Mouse (Mus musculus): ENCODE data around the gene Pml. TPM values are rescaled to one million over a fixed set of nuclear protein-coding genes. Genes with fewer than 3 reads are reported as not detected.

Pml gene
- total RNA-seq, 2 experiments from 2014 or later: 13.2 to 41.2 TPM

- no peak for ATAC-seq (replicated peaks; ENCODE audit: poor library complexity)
Measured at GRCm38 (mm10) chr9:58242696-58243095, 6.9 kb downstream of the Pml start.

- peak; percentile 45; the same call in 1 of the 2 replicates for ATAC-seq (replicated peaks; ENCODE audit: poor library complexity)
Measured at GRCm38 (mm10) chr9:58241780-58242485, 7.7 kb downstream of the Pml start.

- 0 out of 2 replicates have a peak, but pooled peaks have one; percentile 20 for ATAC-seq (replicated peaks; ENCODE audit: poor library complexity)
Measured at GRCm38 (mm10) chr9:58234502-58235015, 15.0 kb downstream of the Pml start.

GRCm38 (mm10) chr9:58232374-58232773, 17.2 kb downstream of the Pml start:
- ATAC-seq (replicated peaks; ENCODE audit: poor library complexity): peak; percentile 76

- peak; percentile 62 for ATAC-seq (replicated peaks; ENCODE audit: poor library complexity)
Measured at GRCm38 (mm10) chr9:58231746-58232145, 17.8 kb downstream of the Pml start.

GRCm38 (mm10) chr9:58228777-58229466, 20.7 kb downstream of the Pml start:
- no peak for ATAC-seq (replicated peaks; ENCODE audit: poor library complexity)

- ATAC-seq (replicated peaks; ENCODE audit: poor library complexity): peak; percentile 85
Measured at GRCm38 (mm10) chr9:58225915-58226913, 23.4 kb downstream of the Pml start.

- no peak for ATAC-seq (replicated peaks; ENCODE audit: poor library complexity)
Measured at GRCm38 (mm10) chr9:58224356-58224755, 25.2 kb downstream of the Pml start.

- ATAC-seq (replicated peaks; ENCODE audit: poor library complexity): peak; percentile 69
Measured at GRCm38 (mm10) chr9:58220218-58220903, 29.2 kb downstream of the Pml start.

GRCm38 (mm10) chr9:58218539-58218938, 31.0 kb downstream of the Pml start:
- no peak for ATAC-seq (replicated peaks; ENCODE audit: poor library complexity)

- ATAC-seq (replicated peaks; ENCODE audit: poor library complexity): peak; percentile 52
Measured at GRCm38 (mm10) chr9:58216402-58216801, 33.2 kb downstream of the Pml start.

- ATAC-seq (replicated peaks; ENCODE audit: poor library complexity): peak; percentile 17; the same call in 1 of the 2 replicates
Measured at GRCm38 (mm10) chr9:58214519-58215180, 34.9 kb downstream of the Pml start.

GRCm38 (mm10) chr9:58213865-58214264, 35.7 kb downstream of the Pml start:
- ATAC-seq (replicated peaks; ENCODE audit: poor library complexity): peak; percentile 88

- ATAC-seq (replicated peaks; ENCODE audit: poor library complexity): no peak
Measured at GRCm38 (mm10) chr9:58213377-58213776, 36.2 kb downstream of the Pml start.

- no peak for ATAC-seq (replicated peaks; ENCODE audit: poor library complexity)
Measured at GRCm38 (mm10) chr9:58210304-58210627, 39.3 kb downstream of the Pml start.

- no peak for ATAC-seq (replicated peaks; ENCODE audit: poor library complexity)
Measured at GRCm38 (mm10) chr9:58209462-58210303, 39.9 kb downstream of the Pml start.

GRCm38 (mm10) chr9:58206013-58206412, 43.6 kb downstream of the Pml start:
- ATAC-seq (replicated peaks; ENCODE audit: poor library complexity): no peak

GRCm38 (mm10) chr9:58204448-58205000, 45.1 kb downstream of the Pml start:
- peak; percentile 92 for ATAC-seq (replicated peaks; ENCODE audit: poor library complexity)

Measured in megakaryocyte progenitor cell, adult 5-6 weeks (primary cell).